Comparison of ENCODE assay signal across 7 mouse cellular contexts in the genomic region with DNA sequence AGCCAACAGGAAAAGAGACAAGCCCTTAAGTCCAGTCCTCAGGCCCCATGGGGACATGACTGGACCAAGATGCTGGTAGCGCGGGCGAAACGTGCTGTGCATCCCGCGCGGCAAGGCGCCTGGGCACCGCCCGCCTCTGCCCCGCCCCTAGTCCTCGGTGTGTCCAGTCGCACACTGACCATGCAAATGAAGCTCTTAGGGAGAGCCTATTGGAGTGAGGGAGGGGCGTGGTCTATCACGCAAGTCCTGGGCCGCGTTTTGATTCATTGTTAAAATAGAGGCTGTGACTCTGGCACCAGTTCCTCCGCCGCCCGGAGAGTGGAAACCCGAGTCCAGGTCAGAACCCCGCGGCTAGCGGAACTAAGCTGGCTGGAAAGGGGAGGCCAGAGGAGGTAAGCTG. TPM values are rescaled to one million over a fixed set of nuclear protein-coding genes. Genes with fewer than 3 reads are reported as not detected.
DNase-seq lines count a peak whose midpoint lies in the region; ATAC-seq lines count a peak whose summit lies in the region.

A gene (plus strand): TSS at position 68 of the 400 bp plus-strand sequence.

- H3K27me3 ChIP-seq in intestine, embryonic 14.5 days (replicated peaks; ENCODE audit: control insufficient read depth, insufficient read depth, low read length), result peaks cover 3% of the 10 kb centered on the region; the same call in 1 of the 2 replicates
- peaks cover 16% of the 10 kb centered on the region for H3K27me3 ChIP-seq in midbrain, embryonic 10.5 days (ENCODE audit: low read depth, poor library complexity, severe bottlenecking)

- peak; percentile 90 for DNase-seq in adrenal gland, adult 8-10 months
- peak; percentile 81 for DNase-seq in embryo, embryonic 11.5 days (ENCODE audit: low read depth, low spot score)
- DNase-seq in gastrocnemius, postnatal 25 days, result peak; percentile 86
- peak; percentile 87 for DNase-seq in intestine, embryonic 14.5 days (ENCODE audit: low spot score)
- DNase-seq in left cerebral cortex, postnatal 36 days (ENCODE audit: low spot score in 2 of 2), result peak; percentile 79
- peak; percentile 92 for DNase-seq in midbrain, embryonic 10.5 days (ENCODE audit: low spot score)
- peak; percentile 88 for DNase-seq in skeletal muscle tissue, adult 2 months (ENCODE audit: low read depth, low spot score)

- H3K4me3 ChIP-seq in intestine, embryonic 14.5 days (ENCODE audit: low read depth, low read length), result peak within 1 kb of the TSS; percentile 48
- peak within 1 kb of the TSS; percentile 67 for H3K4me3 ChIP-seq in midbrain, embryonic 10.5 days

- WGBS in intestine, embryonic 14.5 days, result under 1% methylated on average over 24 of the region's 24 CpGs
- 0% methylated on average over 24 of the region's 24 CpGs for WGBS in midbrain, embryonic 10.5 days

- H3K27ac ChIP-seq in intestine, embryonic 14.5 days (ENCODE audit: low read depth), result peak within 1 kb of the TSS; percentile 4; the same call in 1 of the 2 replicates
- peak within 1 kb of the TSS; percentile 88 for H3K27ac ChIP-seq in midbrain, embryonic 10.5 days (replicated peaks)

- H3K9me3 ChIP-seq in intestine, embryonic 14.5 days (ENCODE audit: control insufficient read depth, low read length), result no peaks in the 10 kb centered on the region
- H3K9me3 ChIP-seq in midbrain, embryonic 10.5 days (replicated peaks), result no peaks in the 10 kb centered on the region

- peaks cover 6% of the 10 kb centered on the region; the same call in 1 of the 2 replicates for H3K4me1 ChIP-seq in intestine, embryonic 14.5 days (replicated peaks; ENCODE audit: control insufficient read depth, insufficient read depth, low read length)
- H3K4me1 ChIP-seq in midbrain, embryonic 10.5 days, result peaks cover 33% of the 10 kb centered on the region

- no peaks in the 10 kb centered on the region for H3K36me3 ChIP-seq in intestine, embryonic 14.5 days (ENCODE audit: control insufficient read depth, insufficient read depth, low read length)
- H3K36me3 ChIP-seq in midbrain, embryonic 10.5 days, result peaks cover 20% of the 10 kb centered on the region

- peak within 1 kb of the TSS; percentile 53 for H3K9ac ChIP-seq in intestine, embryonic 14.5 days (ENCODE audit: low read length)

- ATAC-seq in intestine, embryonic 14.5 days (replicated peaks; ENCODE audit: low FRiP score, low TSS enrichment, low read depth), result peak; percentile 92

- peak within 1 kb of the TSS; percentile 80 for H3K4me2 ChIP-seq in intestine, embryonic 14.5 days (ENCODE audit: low read length)

- intact Hi-C loops in left cerebral cortex, postnatal 36 days (cut with DNase I), result no loop called here

RNA-seq across cellular contexts. Expression of the gene that starts here (rescaled TPM):
- 100 to 1,000 TPM; 121 to 175 (median 150) TPM for total RNA-seq in adrenal gland, adult 8-10 months (2022)
- total RNA-seq in gastrocnemius, postnatal 25 days (2021), result 10 to 100 TPM; 35.3 to 42.2 TPM
- polyA plus RNA-seq in intestine, embryonic 14.5 days (2014; fragmentation: Nextera tagmentation; extraction: Ambion mirVana), result 49.0 and 52.2 TPM in 2 replicates
- total RNA-seq in left cerebral cortex, postnatal 36 days (2021), result 10 to 100 TPM; 14.3 to 19.5 TPM
- polyA plus RNA-seq in midbrain, embryonic 10.5 days (2016; fragmentation: Nextera tagmentation; extraction: Ambion mirVana), result 39.7 and 39.8 TPM in 2 replicates

Comparison
In these comparisons a context has a peak if more than half of its experiments do, and no peak if none do; other contexts are left out.
1. Peak in every context shown above with its lines: DNase-seq, ATAC-seq, H3K4me3 ChIP-seq and H3K27ac ChIP-seq.